Mouse (Mus musculus) C2C12 (cell line): ENCODE data around the gene Oas1h. TPM values are rescaled to one million over a fixed set of nuclear protein-coding genes. Genes with fewer than 3 reads are reported as not detected.

ENCODE experiments used
- H3K27me3 ChIP-seq: one replicate; pipeline ENCODE4 v1.6.1; 2011; ENCODE audit not compliant: control insufficient read depth, insufficient read depth, insufficient read length
- H3K36me3 ChIP-seq: one replicate; pipeline ENCODE4 v1.6.1; 2011; ENCODE audit not compliant: control insufficient read depth, insufficient read depth
- H3K4me3 ChIP-seq: one replicate; pipeline ENCODE4 v1.5.1; 2011; ENCODE audit warnings: mild to moderate bottlenecking, control low read depth; ENCODE audit not compliant: poor library complexity, insufficient read depth, severe bottlenecking
- H3K79me2 ChIP-seq: one replicate; pipeline ENCODE4 v1.6.1; 2011; ENCODE audit not compliant: control insufficient read depth, insufficient read depth
- H3K79me3 ChIP-seq: one replicate; pipeline ENCODE4 v1.6.1; 2011; ENCODE audit warnings: low read depth, control low read depth
- H3ac ChIP-seq: one replicate; pipeline ENCODE3; 2011; ENCODE audit warnings: low read depth; ENCODE audit not compliant: control insufficient read depth, insufficient read length
- CEBPB ChIP-seq: IDR thresholded peaks from one replicate; pipeline ENCODE4 v1.6.1; 2011; ENCODE audit warnings: low read depth, mild to moderate bottlenecking, control low read depth, moderate library complexity
- CTCF ChIP-seq: IDR thresholded peaks from one replicate; pipeline ENCODE4 v1.5.1; 2011; ENCODE audit not compliant: control insufficient read depth, insufficient read depth, insufficient read length
- FOSL1 ChIP-seq: IDR thresholded peaks from one replicate; pipeline ENCODE4 v1.8.0; 2011; ENCODE audit warnings: mild to moderate bottlenecking, low read length; ENCODE audit not compliant: poor library complexity, insufficient read depth, severe bottlenecking
- MAX ChIP-seq: IDR thresholded peaks from one replicate; pipeline ENCODE4 v1.6.1; 2011; ENCODE audit warnings: mild to moderate bottlenecking, control low read depth
- MYOD1 ChIP-seq: IDR thresholded peaks from one replicate; pipeline ENCODE4 v1.6.1; 2011; ENCODE audit warnings: low read depth; ENCODE audit not compliant: control insufficient read depth, insufficient read length
- MYOG ChIP-seq: IDR thresholded peaks from one replicate; pipeline ENCODE4 v1.6.1; 2011; ENCODE audit not compliant: control insufficient read depth, insufficient read length; ENCODE audit errors: extremely low read depth
- USF1 ChIP-seq: IDR thresholded peaks from one replicate; pipeline ENCODE4 v1.6.1; 2011; ENCODE audit warnings: low read depth, mild to moderate bottlenecking, control low read depth, moderate library complexity
- polyA plus RNA-seq: library from polyadenylated mRNA; unstranded; fragments of >200 nt; fragmentation: generic; extraction: Trizol; gene quantifications from one replicate; pipeline ENCODE4 v1.2.1, GENCODE M21; 2012; ENCODE audit warnings: missing spikeins

Gene Oas1h
- polyA plus RNA-seq, 1 experiment, result not detected

DNA sequence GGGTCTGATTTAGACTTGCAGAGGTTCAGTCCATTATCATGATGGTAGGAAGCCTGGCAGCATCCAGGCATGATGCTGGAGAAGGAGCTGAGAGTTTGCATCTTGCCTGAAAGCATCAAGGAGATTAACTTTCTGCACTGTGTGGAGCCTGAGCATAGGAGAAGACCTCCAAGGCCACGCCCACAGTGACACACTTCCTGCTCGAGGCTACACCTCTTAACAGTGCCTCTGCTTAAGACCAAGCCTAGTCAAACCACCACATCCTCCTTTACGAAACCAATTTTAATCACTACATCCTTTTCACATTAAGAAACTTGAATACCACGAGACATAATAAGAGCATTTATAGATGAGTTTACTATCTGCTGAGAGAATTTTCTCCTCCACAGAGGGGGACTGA is 30.2 kb upstream of the Oas1h start:
- H3K79me2 ChIP-seq, result no peaks in the 10 kb centered on the region
- H3K27me3 ChIP-seq, result no peaks in the 10 kb centered on the region
- no peak for TF ChIP-seq MYOD1
- no peak for TF ChIP-seq MAX
- no peak for TF ChIP-seq FOSL1
- TF ChIP-seq MYOG, result no peak
- TF ChIP-seq CEBPB, result no peak
- no peak for TF ChIP-seq USF1
- TF ChIP-seq CTCF, result no peak
- no peaks in the 10 kb centered on the region for H3K79me3 ChIP-seq
- no peaks in the 10 kb centered on the region for H3K36me3 ChIP-seq
- no peak overlapping the region for H3K4me3 ChIP-seq
- no peak overlapping the region for H3ac ChIP-seq

DNA sequence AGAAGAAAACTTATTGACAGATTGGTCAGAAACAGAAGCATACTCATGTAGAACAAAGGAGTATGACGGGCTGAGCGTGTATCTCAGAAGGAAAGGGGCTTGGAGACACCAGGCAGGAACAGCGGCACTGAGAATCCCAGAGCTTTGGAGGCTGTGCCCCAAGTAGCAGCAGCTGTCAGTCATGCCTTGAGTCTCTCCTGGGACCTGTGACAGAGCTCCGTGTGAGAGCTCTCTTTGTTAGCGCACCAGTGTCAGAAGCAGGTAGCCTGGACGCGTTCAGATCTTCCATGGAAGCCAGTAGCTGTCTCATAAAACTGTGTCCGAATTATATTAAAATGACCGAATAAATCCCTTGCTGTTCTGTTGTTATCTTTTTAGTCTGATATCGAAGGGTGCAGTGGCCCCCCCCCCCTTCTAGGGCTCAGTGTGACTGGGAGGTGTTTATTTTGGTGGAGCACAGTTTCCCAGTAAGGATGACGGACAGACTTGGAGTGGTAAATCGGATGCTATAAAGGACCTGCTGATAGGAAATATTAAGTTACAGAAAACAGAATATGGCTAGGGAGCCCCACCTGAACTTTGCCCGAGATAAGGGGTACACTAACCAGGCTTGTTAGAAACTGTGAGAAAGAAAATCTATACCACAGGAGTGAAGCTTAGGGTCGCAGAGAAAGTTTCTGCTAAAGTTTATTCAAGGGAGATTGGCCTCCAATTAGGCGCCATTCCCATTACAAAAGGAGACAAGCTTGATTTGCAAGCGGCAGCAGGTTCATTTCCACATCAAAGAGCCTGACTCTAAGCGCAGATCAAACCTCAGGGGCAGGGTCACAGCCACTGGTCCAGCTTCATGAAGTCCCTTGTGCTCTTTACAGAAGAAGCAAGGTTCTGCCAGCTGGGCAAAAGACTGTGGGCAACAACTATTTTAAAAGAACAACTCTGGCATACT is 27.6 kb upstream of the Oas1h start:
- no peaks in the 10 kb centered on the region for H3K79me2 ChIP-seq
- TF ChIP-seq USF1 (no peak), FOSL1 (no peak)
- no peaks in the 10 kb centered on the region for H3K27me3 ChIP-seq
- H3K79me3 ChIP-seq, result no peaks in the 10 kb centered on the region
- no peak overlapping the region for H3K4me3 ChIP-seq
- H3ac ChIP-seq, result no peak overlapping the region
- H3K36me3 ChIP-seq, result no peaks in the 10 kb centered on the region

- Histone ChIP-seq H3K36me3 (no peaks in the 10 kb centered on the region), H3K79me2 (no peaks in the 10 kb centered on the region), H3K4me3 (no peak overlapping the region), H3K79me3 (no peaks in the 10 kb centered on the region), H3ac (no peak overlapping the region), H3K27me3 (no peaks in the 10 kb centered on the region)
- TF ChIP-seq MYOG, result no peak
- peak; percentile 13 for TF ChIP-seq CTCF
- TF ChIP-seq USF1, result no peak
- TF ChIP-seq MAX, result no peak
- TF ChIP-seq MYOD1, result no peak
Observed at GRCm38 (mm10) chr5:120836731-120837585, 24.3 kb upstream of the Oas1h start.

DNA sequence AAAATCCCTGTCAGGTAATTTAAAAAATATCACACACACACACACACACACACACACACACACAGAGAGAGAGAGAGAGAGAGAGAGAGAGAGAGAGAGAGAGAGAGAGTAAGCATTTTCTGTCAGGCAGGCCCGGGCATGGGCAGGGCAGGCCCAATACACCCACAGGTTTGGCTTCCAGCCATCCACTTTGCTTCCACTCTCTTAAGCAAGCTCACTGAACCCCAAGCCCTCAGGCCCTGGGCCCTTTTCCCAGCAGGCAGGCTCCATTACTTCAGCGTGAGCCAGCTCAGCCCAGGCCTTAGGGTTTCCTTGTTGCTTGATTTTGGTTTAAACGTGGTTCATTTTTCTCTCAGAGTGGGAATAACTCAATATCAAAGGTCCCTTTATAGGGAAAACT is 16.5 kb upstream of the Oas1h start:
- H3K79me2 ChIP-seq, result no peaks in the 10 kb centered on the region
- H3ac ChIP-seq, result no peak overlapping the region
- no peaks in the 10 kb centered on the region for H3K79me3 ChIP-seq
- H3K4me3 ChIP-seq, result no peak overlapping the region
- H3K36me3 ChIP-seq, result no peaks in the 10 kb centered on the region
- H3K27me3 ChIP-seq, result peaks cover 10% of the 10 kb centered on the region
- no peak for TF ChIP-seq FOSL1

GRCm38 (mm10) chr5:120847067-120847466 is 14.2 kb upstream of the Oas1h start, which contains the start of gene Oas1f:
Oas1f (plus strand) TSS chr5:120847367.
- Histone ChIP-seq H3K4me3 (no peak within 1 kb of the TSS), H3K79me2 (no peaks in the 10 kb centered on the region), H3K79me3 (no peaks in the 10 kb centered on the region), H3K27me3 (peaks cover 10% of the 10 kb centered on the region), H3K36me3 (no peaks in the 10 kb centered on the region), H3ac (no peak within 1 kb of the TSS)
- TF ChIP-seq USF1 (no peak), MYOG (no peak), MAX (no peak), CTCF (no peak), CEBPB (no peak), FOSL1 (no peak), MYOD1 (no peak)
